Mouse (Mus musculus) MEL (cell line): ENCODE results near the gene Smo.

Experiments
- CTCF ChIP-seq, 3 experiments: IDR thresholded peaks in 2 of 3; conservative IDR thresholded peaks in 1 of 3; 2 replicates each; pipeline ENCODE4 v1.5.1; 2011 to 2012; ENCODE audit warnings: low read length in 3 of 3, low read depth in 2 of 3, mild to moderate bottlenecking in 2 of 3, improper control_type of control experiment in 1 of 3, inconsistent platforms in 1 of 3, mixed read lengths in 1 of 3, moderate library complexity in 1 of 3; ENCODE audit not compliant: control insufficient read depth in 1 of 3, insufficient read depth in 1 of 3, poor library complexity in 1 of 3, severe bottlenecking in 1 of 3
- EP300 ChIP-seq, 2 experiments: IDR thresholded peaks; 2 replicates each; pipeline ENCODE4 v1.6.1; 2011; ENCODE audit warnings: improper control_type of control experiment in 2 of 2, low read length in 2 of 2, low read depth in 1 of 2, mild to moderate bottlenecking in 1 of 2
- ETS1 ChIP-seq: IDR thresholded peaks from 2 replicates; pipeline ENCODE4 v1.6.1; 2012; ENCODE audit warnings: low read depth, mild to moderate bottlenecking, inconsistent platforms, low read length, improper control_type of control experiment, moderate library complexity
- MAX ChIP-seq: IDR thresholded peaks from 2 replicates; pipeline ENCODE4 v1.6.1; 2011; ENCODE audit warnings: low read length, improper control_type of control experiment
- MXI1 ChIP-seq: IDR thresholded peaks from 2 replicates; pipeline ENCODE4 v1.6.1; 2011; ENCODE audit warnings: mild to moderate bottlenecking, low read depth, low read length, improper control_type of control experiment
- POLR2A ChIP-seq, 2 experiments: IDR thresholded peaks; 2 replicates each; pipeline ENCODE4 v1.6.1; 2011 to 2012; ENCODE audit warnings: low read length in 2 of 2, mild to moderate bottlenecking in 2 of 2, control low read depth in 1 of 2, improper control_type of control experiment in 1 of 2, low read depth in 1 of 2, moderate library complexity in 1 of 2; ENCODE audit not compliant: control insufficient read depth in 1 of 2, insufficient read depth in 1 of 2, poor library complexity in 1 of 2
- POLR2AphosphoS2 ChIP-seq: IDR thresholded peaks from 2 replicates; pipeline ENCODE4 v1.6.1; 2011; ENCODE audit warnings: low read length, improper control_type of control experiment
- SIN3A ChIP-seq: IDR thresholded peaks from 2 replicates; pipeline ENCODE4 v1.6.1; 2012; ENCODE audit warnings: low read length, improper control_type of control experiment, inconsistent platforms
- SMC3 ChIP-seq: IDR thresholded peaks from 2 replicates; pipeline ENCODE4 v1.6.1; 2011; ENCODE audit warnings: low read depth, low read length, improper control_type of control experiment
- TBP ChIP-seq: IDR thresholded peaks from 2 replicates; pipeline ENCODE4 v1.8.0; 2011; ENCODE audit warnings: low read depth, low read length, improper control_type of control experiment

DNA sequence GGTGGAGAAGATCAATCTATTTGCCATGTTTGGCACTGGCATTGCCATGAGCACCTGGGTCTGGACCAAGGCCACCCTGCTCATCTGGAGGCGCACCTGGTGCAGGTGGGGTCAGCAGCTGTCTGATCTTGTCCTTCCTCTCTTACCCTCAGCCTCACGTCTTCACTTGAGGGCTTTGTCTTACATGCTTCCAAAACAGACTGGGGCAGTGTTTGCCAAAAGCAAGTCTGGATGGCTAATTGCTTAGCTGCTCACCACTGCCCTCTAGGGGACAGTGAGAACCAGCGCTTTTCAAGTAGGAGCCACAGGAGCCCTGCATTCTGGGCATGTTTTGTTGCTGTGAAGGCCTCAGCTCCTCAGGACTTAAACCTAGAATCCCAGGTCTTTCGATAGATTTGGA is 23.1 kb downstream of the Smo start:
- no peak for TF ChIP-seq EP300 (IDR thresholded peaks at IDR 0.05; ENCODE audit: low read depth in 1 of 2, low read length in 2 of 2)
- TF ChIP-seq CTCF (IDR thresholded peaks at IDR 0.05 in 2 of 3, conservative IDR thresholded peaks at IDR 0.05 in 1 of 3; ENCODE audit: control insufficient read depth in 1 of 3, insufficient read depth in 1 of 3, low read depth in 2 of 3, low read length in 3 of 3, poor library complexity in 1 of 3, severe bottlenecking in 1 of 3): peak; percentile 79 to 94 (median 91)
- no peak for TF ChIP-seq TBP
- no peak for TF ChIP-seq POLR2AphosphoS2
- no peak for TF ChIP-seq POLR2A (IDR thresholded peaks at IDR 0.05; ENCODE audit: control insufficient read depth in 1 of 2, insufficient read depth in 1 of 2, low read depth in 1 of 2, low read length in 2 of 2, poor library complexity in 1 of 2)
- no peak for TF ChIP-seq SIN3A
- no peak for TF ChIP-seq MXI1
- TF ChIP-seq ETS1: no peak
- TF ChIP-seq MAX: no peak
- TF ChIP-seq SMC3: peak; percentile 85
